Mouse (Mus musculus) embryonic fibroblast, embryonic 13.5 days (primary cell): ENCODE data around the gene A530032D15Rik.
"Not testable (repeated sequence)": the region's sequence is repeated elsewhere in the genome, so short reads cannot be mapped to it uniquely, and the experiment has no call there.

Source experiments
- CTCF ChIP-seq: IDR thresholded peaks from 2 replicates; pipeline ENCODE4 v1.5.1; 2011; ENCODE audit warnings: mild to moderate bottlenecking, control low read depth, low read length, moderate library complexity, borderline replicate concordance; ENCODE audit not compliant: insufficient read depth
- POLR2A ChIP-seq: IDR thresholded peaks from 2 replicates; pipeline ENCODE4 v1.6.1; 2011; ENCODE audit warnings: low read depth, mild to moderate bottlenecking, control low read depth, low read length, moderate library complexity

DNA sequence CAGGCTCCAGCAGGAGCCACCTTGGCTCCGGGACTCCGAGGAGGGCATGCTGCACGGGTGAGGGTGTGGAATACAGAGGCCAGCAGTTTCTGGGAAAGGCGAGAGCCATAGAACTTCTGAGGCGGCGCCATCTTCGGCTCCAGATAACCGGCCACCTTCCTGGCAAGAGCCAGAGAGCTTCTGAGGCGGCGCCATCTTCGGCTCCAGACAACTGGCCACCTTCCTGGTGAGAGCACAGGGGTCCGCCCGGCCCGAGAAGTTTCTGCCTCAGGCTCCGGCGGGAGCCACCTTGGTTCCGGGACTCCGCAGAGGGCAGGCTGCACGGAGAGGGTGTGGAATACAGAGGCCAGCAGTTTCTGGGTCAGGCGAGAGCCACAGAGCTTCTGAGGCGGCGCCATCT lies 24.0 kb upstream of the A530032D15Rik start:
- TF ChIP-seq POLR2A, CTCF: not testable (repeated sequence)
